In the genomic region with DNA sequence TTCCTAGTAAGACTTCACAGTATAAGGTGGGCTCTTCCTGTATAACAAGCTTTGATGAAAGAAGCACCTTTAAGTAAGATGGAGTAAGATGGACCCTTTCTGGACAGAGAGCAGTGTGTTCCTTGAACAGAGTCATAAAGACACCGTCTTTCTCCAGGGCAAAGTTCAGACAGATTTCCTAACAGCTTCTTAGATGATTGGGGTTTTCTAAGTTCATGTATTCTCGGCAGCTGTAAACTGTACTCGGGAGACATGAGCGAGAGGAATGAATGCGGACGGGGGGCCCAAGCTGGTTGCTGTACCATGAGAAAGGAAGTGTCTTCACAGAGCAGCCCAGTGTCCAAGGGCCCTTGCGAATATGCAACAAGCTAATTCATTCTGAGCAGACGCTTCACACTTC, we compare ENCODE assay signal across 15 mouse cellular contexts.
"Had no signal": no experiment of that assay in that cellular context is flagged by ENCODE, and none has a peak within 500 bp of the region (broad histone marks: within the 10 kb centered on the region; RNA-seq: fewer than 3 reads in every experiment).

No protein-coding gene starts in this region.

- H3K4me2 ChIP-seq: lung, embryonic 14.5 days; midbrain, embryonic 12.5 days; neural tube, embryonic 13.5 days; stomach, embryonic 15.5 days had no signal

- H3K9ac ChIP-seq: liver, embryonic 14.5 days; lung, embryonic 14.5 days; midbrain, embryonic 12.5 days; neural tube, embryonic 13.5 days; stomach, embryonic 15.5 days had no signal

- H3K36me3 ChIP-seq: midbrain, embryonic 10.5 days; midbrain, embryonic 12.5 days; neural tube, embryonic 13.5 days; stomach, embryonic 15.5 days had no signal

- DNase-seq: lung, adult 18-20 months; lung, embryonic 14.5 days; lung, postnatal 14 days; lung, postnatal 4 days; midbrain, embryonic 14.5 days; right cerebral cortex, postnatal 14 days; thymus, postnatal 14 days; thymus, postnatal 36 days had no signal

- H3K4me1 ChIP-seq: midbrain, embryonic 10.5 days; midbrain, embryonic 12.5 days; stomach, embryonic 15.5 days had no signal

- H3K4me3 ChIP-seq: midbrain, embryonic 10.5 days; midbrain, embryonic 12.5 days; myocyte; neural tube, embryonic 13.5 days; stomach, embryonic 15.5 days had no signal

- H3K27me3 ChIP-seq: midbrain, embryonic 12.5 days; neural tube, embryonic 13.5 days; stomach, embryonic 15.5 days had no signal

- H3K27ac ChIP-seq: liver, embryonic 14.5 days; midbrain, embryonic 10.5 days; midbrain, embryonic 12.5 days; neural tube, embryonic 13.5 days; stomach, embryonic 15.5 days; stomach, postnatal 0 days had no signal

- H3K9me3 ChIP-seq: midbrain, embryonic 10.5 days; midbrain, embryonic 12.5 days; neural tube, embryonic 13.5 days; stomach, embryonic 15.5 days had no signal
